Mouse (Mus musculus) forebrain, embryonic 15.5 days (tissue): Measurements from ENCODE around the gene Smim14. TPM values are rescaled to one million over a fixed set of nuclear protein-coding genes. Genes with fewer than 3 reads are reported as not detected.
"Not testable (repeated sequence)": the region's sequence is repeated elsewhere in the genome, so short reads cannot be mapped to it uniquely, and the experiment has no call there.

Experiments used
- ATAC-seq: fragments of 200-750 bp; cut with Nextera tagmentation; replicated peaks from 2 replicates; pipeline ENCODE4 v1.8.0; 2017; ENCODE audit warnings: mild to moderate bottlenecking, moderate TSS enrichment, moderate library complexity
- H3K27ac ChIP-seq: fragments of 300-500 bp; sonication (generic); replicated peaks from 2 replicates; pipeline ENCODE4 v1.5.1; 2015; ENCODE audit warnings: mild to moderate bottlenecking, inconsistent platforms
- H3K27me3 ChIP-seq: fragments of 300-500 bp; sonication (generic); 2 replicates; pipeline ENCODE4 v1.6.1; 2015; ENCODE audit warnings: inconsistent platforms
- H3K36me3 ChIP-seq: fragments of 300-500 bp; sonication (generic); 2 replicates; pipeline ENCODE4 v1.6.1; 2015; ENCODE audit warnings: mild to moderate bottlenecking, inconsistent platforms
- H3K4me1 ChIP-seq: fragments of 300-500 bp; sonication (generic); 2 replicates; pipeline ENCODE4 v1.6.1; 2015; ENCODE audit warnings: inconsistent platforms
- H3K4me2 ChIP-seq: fragments of 300-500 bp; sonication (generic); replicated peaks from 2 replicates; pipeline ENCODE4 v1.6.1; 2015; ENCODE audit warnings: mild to moderate bottlenecking, inconsistent platforms
- H3K4me3 ChIP-seq: fragments of 300-500 bp; sonication (generic); 2 replicates; pipeline ENCODE4 v1.5.1; 2015; ENCODE audit warnings: mild to moderate bottlenecking, inconsistent platforms
- H3K9ac ChIP-seq: fragments of 300-500 bp; sonication (generic); replicated peaks from 2 replicates; pipeline ENCODE4 v1.6.1; 2015; ENCODE audit warnings: mild to moderate bottlenecking, inconsistent platforms
- H3K9me3 ChIP-seq: fragments of 300-500 bp; sonication (generic); 2 replicates; pipeline ENCODE4 v1.6.1; 2016; ENCODE audit warnings: inconsistent platforms
- WGBS: fragments of 180-500 bp; shearing (Covaris S2); methylation state at CpG from one replicate; pipeline ENCODE4 v1.1.7; 2015; ENCODE audit warnings: mixed read lengths; 5-methylcytosine and 5-hydroxymethylcytosine counted together
- polyA plus RNA-seq: library from polyadenylated mRNA; unstranded; fragments of >200 nt; fragmentation: Nextera tagmentation; extraction: Ambion mirVana; gene quantifications from 2 replicates; pipeline ENCODE4 v1.2.1, GENCODE M21; 2015

Smim14 gene
- polyA plus RNA-seq, 1 experiment from 2014 or later = 190 TPM

GRCm38 (mm10) chr5:65539786-65540185 lies 2.8 kb upstream of the Smim14 start:
- Histone ChIP-seq H3K27ac (no peak overlapping the region), H3K27me3 (no peaks in the 10 kb centered on the region), H3K36me3 (no peaks in the 10 kb centered on the region), H3K9me3 (no peaks in the 10 kb centered on the region), H3K9ac (no peak overlapping the region), H3K4me2 (no peak overlapping the region), H3K4me3 (no peak overlapping the region), H3K4me1 (peaks cover 21% of the 10 kb centered on the region)
- ATAC-seq = no peak
- 91% methylated on average over 3 of the region's 3 CpGs for WGBS

- Histone ChIP-seq H3K4me3 (peak overlapping the region; percentile 25), H3K9me3 (no peaks in the 10 kb centered on the region), H3K36me3 (no peaks in the 10 kb centered on the region), H3K27ac (no peak overlapping the region), H3K9ac (peak overlapping the region; percentile 20; the same call in 1 of the 2 replicates), H3K4me2 (peak overlapping the region; percentile 38), H3K27me3 (no peaks in the 10 kb centered on the region), H3K4me1 (peaks cover 21% of the 10 kb centered on the region)
- ATAC-seq = no peak
- WGBS = 11% methylated on average over 4 of the region's 4 CpGs
Measured at GRCm38 (mm10) chr5:65538829-65539228, 1.8 kb upstream of the Smim14 start.

- H3K4me2 ChIP-seq = peak overlapping the region; percentile 60
- peak overlapping the region; percentile 90 for H3K4me3 ChIP-seq
- no peaks in the 10 kb centered on the region for H3K27me3 ChIP-seq
- WGBS = 0% methylated on average over 4 of the region's 4 CpGs
- peak overlapping the region; percentile 91 for H3K9ac ChIP-seq
- H3K9me3 ChIP-seq = no peaks in the 10 kb centered on the region
- no peak for ATAC-seq
- peak overlapping the region; percentile 98 for H3K27ac ChIP-seq
- no peaks in the 10 kb centered on the region for H3K36me3 ChIP-seq
- H3K4me1 ChIP-seq = peaks cover 21% of the 10 kb centered on the region
Measured at GRCm38 (mm10) chr5:65538121-65538520, 1.1 kb upstream of the Smim14 start.

GRCm38 (mm10) chr5:65537420-65538071 lies 562 bp upstream of the Smim14 start:
- WGBS = under 1% methylated on average over 40 of the region's 59 CpGs
- no peaks in the 10 kb centered on the region for H3K36me3 ChIP-seq
- no peaks in the 10 kb centered on the region for H3K9me3 ChIP-seq
- H3K27ac ChIP-seq = peak overlapping the region; percentile 98
- H3K9ac ChIP-seq = peak overlapping the region; percentile 91
- peaks cover 21% of the 10 kb centered on the region for H3K4me1 ChIP-seq
- peak overlapping the region; percentile 90 for H3K4me3 ChIP-seq
- peak; percentile 75 for ATAC-seq
- H3K4me2 ChIP-seq = peak overlapping the region; percentile 60
- no peaks in the 10 kb centered on the region for H3K27me3 ChIP-seq

GRCm38 (mm10) chr5:65536068-65536465 lies 917 bp downstream of the Smim14 start:
- 80% methylated on average over 10 of the region's 10 CpGs for WGBS
- not testable (repeated sequence) for H3K9me3 ChIP-seq, ATAC-seq, H3K36me3 ChIP-seq, H3K27me3 ChIP-seq
- peak overlapping the region; percentile 90 for H3K4me3 ChIP-seq
- H3K4me1 ChIP-seq = peaks cover 21% of the 10 kb centered on the region
- peak overlapping the region; percentile 98 for H3K27ac ChIP-seq
- H3K9ac ChIP-seq = peak overlapping the region; percentile 91; the same call in 1 of the 2 replicates
- peak overlapping the region; percentile 60 for H3K4me2 ChIP-seq

- 73% methylated on average over 5 of the region's 5 CpGs for WGBS
- H3K4me2 ChIP-seq = no peak overlapping the region
- no peak for ATAC-seq
Measured at GRCm38 (mm10) chr5:65535457-65536067, 1.4 kb downstream of the Smim14 start.

GRCm38 (mm10) chr5:65534496-65534895 lies 2.5 kb downstream of the Smim14 start:
- no peak overlapping the region for H3K27ac ChIP-seq
- H3K4me1 ChIP-seq = peaks cover 17% of the 10 kb centered on the region
- no peaks in the 10 kb centered on the region for H3K36me3 ChIP-seq
- WGBS = 46% methylated on average over 4 of the region's 4 CpGs
- no peak overlapping the region for H3K4me3 ChIP-seq
- ATAC-seq = no peak
- H3K9me3 ChIP-seq = no peaks in the 10 kb centered on the region
- no peak overlapping the region for H3K9ac ChIP-seq
- H3K4me2 ChIP-seq = no peak overlapping the region
- H3K27me3 ChIP-seq = no peaks in the 10 kb centered on the region

More at GRCm38 (mm10) chr5:65535457-65536067, 1.4 kb downstream of the Smim14 start:
- Histone ChIP-seq H3K36me3 (no peaks in the 10 kb centered on the region), H3K9me3 (no peaks in the 10 kb centered on the region), H3K9ac (no peak overlapping the region), H3K4me1 (peaks cover 21% of the 10 kb centered on the region), H3K27me3 (no peaks in the 10 kb centered on the region), H3K4me3 (no peak overlapping the region), H3K27ac (no peak overlapping the region)

GRCm38 (mm10) chr5:65531283-65531682 lies 5.7 kb downstream of the Smim14 start:
- Histone ChIP-seq H3K4me3 (no peak overlapping the region), H3K4me1 (0 out of 2 replicates have a peak, but pooled peaks cover 1% of the 10 kb centered on the region), H3K36me3 (no peaks in the 10 kb centered on the region), H3K9me3 (no peaks in the 10 kb centered on the region), H3K9ac (no peak overlapping the region), H3K27me3 (no peaks in the 10 kb centered on the region), H3K4me2 (no peak overlapping the region), H3K27ac (no peak overlapping the region)
- 59% methylated on average over 3 of the region's 3 CpGs for WGBS
- ATAC-seq = no peak

- no peak overlapping the region for H3K4me3 ChIP-seq
- WGBS = 2% methylated on average over 8 of the region's 8 CpGs
- H3K4me1 ChIP-seq = no peaks in the 10 kb centered on the region; the same call in 1 of the 2 replicates
- no peaks in the 10 kb centered on the region for H3K27me3 ChIP-seq
- H3K9ac ChIP-seq = no peak overlapping the region
- no peak overlapping the region for H3K4me2 ChIP-seq
- no peaks in the 10 kb centered on the region for H3K36me3 ChIP-seq
- H3K9me3 ChIP-seq = no peaks in the 10 kb centered on the region
- ATAC-seq = no peak
- H3K27ac ChIP-seq = no peak overlapping the region
Measured at GRCm38 (mm10) chr5:65525674-65526443, 11.1 kb downstream of the Smim14 start.

- H3K9ac ChIP-seq = no peak overlapping the region
- H3K27ac ChIP-seq = no peak overlapping the region
- whole genome bisulfite sequencing = 56% methylated on average over 4 of the region's 4 CpGs
- no peak overlapping the region for H3K4me2 ChIP-seq
- ATAC-seq = no peak
- H3K4me1 ChIP-seq = no peaks in the 10 kb centered on the region; the same call in 1 of the 2 replicates
- H3K4me3 ChIP-seq = no peak overlapping the region
- no peaks in the 10 kb centered on the region for H3K9me3 ChIP-seq
- H3K27me3 ChIP-seq = no peaks in the 10 kb centered on the region
- H3K36me3 ChIP-seq = no peaks in the 10 kb centered on the region
Measured at GRCm38 (mm10) chr5:65524831-65525230, 12.2 kb downstream of the Smim14 start.

GRCm38 (mm10) chr5:65521803-65522202 lies 15.2 kb downstream of the Smim14 start:
- ATAC-seq = no peak
- WGBS = 83% methylated on average over 1 of the region's 1 CpGs

GRCm38 (mm10) chr5:65514635-65515278 lies 22.2 kb downstream of the Smim14 start:
- no peak for ATAC-seq
- Histone ChIP-seq H3K9me3 (no peaks in the 10 kb centered on the region), H3K4me3 (no peak overlapping the region), H3K36me3 (no peaks in the 10 kb centered on the region), H3K4me1 (no peaks in the 10 kb centered on the region), H3K4me2 (no peak overlapping the region), H3K27ac (no peak overlapping the region), H3K9ac (no peak overlapping the region), H3K27me3 (no peaks in the 10 kb centered on the region)
- 81% methylated on average over 5 of the region's 5 CpGs for WGBS

More at GRCm38 (mm10) chr5:65521803-65522202, 15.2 kb downstream of the Smim14 start:
- Histone ChIP-seq H3K27me3 (no peaks in the 10 kb centered on the region), H3K4me3 (no peak overlapping the region), H3K27ac (no peak overlapping the region), H3K4me2 (no peak overlapping the region), H3K4me1 (no peaks in the 10 kb centered on the region; the same call in 1 of the 2 replicates), H3K36me3 (no peaks in the 10 kb centered on the region), H3K9ac (no peak overlapping the region), H3K9me3 (no peaks in the 10 kb centered on the region)
